Mouse (Mus musculus): ENCODE results near the gene Gm49320. TPM values are rescaled to one million over a fixed set of nuclear protein-coding genes. Genes with fewer than 3 reads are reported as not detected.

Gm49320 gene
- polyA plus RNA-seq, 1 experiment from 2014 or later: 0.68 TPM

GRCm38 (mm10) chr8:4216791-4217621, 21.7 kb upstream of the Gm49320 start, which contains the start of gene Prr36:
Prr36 (minus strand) TSS chr8:4217459.
- WGBS: under 1% methylated on average over 44 of the region's 44 CpGs
- H3K4me1 ChIP-seq (ENCODE audit: control insufficient read depth, insufficient read depth, low read length): peaks cover 9% of the 10 kb centered on the region; the same call in 1 of the 2 replicates
- no peak within 1 kb of the TSS for H3K27ac ChIP-seq (replicated peaks; ENCODE audit: low read depth, low read length)
- H3K36me3 ChIP-seq (ENCODE audit: control insufficient read depth, insufficient read depth, low read length): no peaks in the 10 kb centered on the region
- peak within 1 kb of the TSS; percentile 59 for H3K9ac ChIP-seq (ENCODE audit: low read length)
- ATAC-seq (ENCODE audit: insufficient number of reproducible peaks, low FRiP score, low TSS enrichment, low read depth): peak; percentile 35; the same call in 1 of the 2 replicates
- H3K4me2 ChIP-seq (ENCODE audit: low read depth, severe bottlenecking): peak within 1 kb of the TSS; percentile 93
- no peaks in the 10 kb centered on the region; the same call in 1 of the 2 replicates for H3K9me3 ChIP-seq (ENCODE audit: control insufficient read depth, low read length)
- peaks cover 35% of the 10 kb centered on the region for H3K27me3 ChIP-seq (ENCODE audit: control insufficient read depth, insufficient read depth, low read length)
- peak within 1 kb of the TSS; percentile 43 for H3K4me3 ChIP-seq (ENCODE audit: low read depth, low read length)
- DNase-seq (ENCODE audit: low spot score): peak; percentile 56

GRCm38 (mm10) chr8:4219617-4220016, 19.0 kb upstream of the Gm49320 start:
- WGBS: 90% methylated on average over 3 of the region's 3 CpGs

DNA sequence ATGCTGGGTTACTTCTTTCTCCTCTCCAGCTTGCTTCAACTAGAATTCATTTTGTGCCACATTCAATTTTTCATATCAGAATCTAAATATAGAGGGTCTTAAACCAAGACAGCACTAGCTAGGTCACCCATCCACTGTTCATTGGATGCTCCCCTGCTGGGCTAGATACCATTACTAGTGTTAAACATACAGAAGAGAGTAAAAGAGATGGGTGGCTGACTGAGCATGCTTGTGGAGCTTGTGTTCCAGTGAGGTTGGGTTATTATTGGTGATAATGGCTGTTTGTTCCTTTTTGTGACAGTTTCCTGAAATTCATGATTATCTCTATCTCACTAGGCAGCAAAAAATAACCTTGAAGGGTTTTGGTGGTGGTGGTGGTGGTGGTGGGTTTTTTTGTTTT, 16.6 kb upstream of the Gm49320 start:
- Histone ChIP-seq H3K27ac (replicated peaks; ENCODE audit: low read depth, low read length) (no peak overlapping the region), H3K4me1 (ENCODE audit: control insufficient read depth, insufficient read depth, low read length) (peaks cover 6% of the 10 kb centered on the region; the same call in 1 of the 2 replicates), H3K9me3 (ENCODE audit: control insufficient read depth, low read length) (no peaks in the 10 kb centered on the region; the same call in 1 of the 2 replicates), H3K36me3 (ENCODE audit: control insufficient read depth, insufficient read depth, low read length) (no peaks in the 10 kb centered on the region), H3K4me2 (ENCODE audit: low read depth, severe bottlenecking) (no peak overlapping the region), H3K27me3 (ENCODE audit: control insufficient read depth, insufficient read depth, low read length) (peaks cover 20% of the 10 kb centered on the region), H3K4me3 (ENCODE audit: low read depth, low read length) (no peak overlapping the region), H3K9ac (ENCODE audit: low read length) (no peak overlapping the region)
- no peak for DNase-seq (ENCODE audit: low spot score)
- ATAC-seq (ENCODE audit: insufficient number of reproducible peaks, low FRiP score, low TSS enrichment, low read depth): no peak

More at GRCm38 (mm10) chr8:4219617-4220016, 19.0 kb upstream of the Gm49320 start:
- Histone ChIP-seq H3K4me2 (ENCODE audit: low read depth, severe bottlenecking) (no peak overlapping the region), H3K36me3 (ENCODE audit: control insufficient read depth, insufficient read depth, low read length) (no peaks in the 10 kb centered on the region), H3K27me3 (ENCODE audit: control insufficient read depth, insufficient read depth, low read length) (peaks cover 33% of the 10 kb centered on the region), H3K27ac (replicated peaks; ENCODE audit: low read depth, low read length) (no peak overlapping the region), H3K9ac (ENCODE audit: low read length) (no peak overlapping the region), H3K9me3 (ENCODE audit: control insufficient read depth, low read length) (no peaks in the 10 kb centered on the region; the same call in 1 of the 2 replicates), H3K4me3 (ENCODE audit: low read depth, low read length) (no peak overlapping the region), H3K4me1 (ENCODE audit: control insufficient read depth, insufficient read depth, low read length) (peaks cover 7% of the 10 kb centered on the region; the same call in 1 of the 2 replicates)
- no peak for ATAC-seq (ENCODE audit: insufficient number of reproducible peaks, low FRiP score, low TSS enrichment, low read depth)
- DNase-seq (ENCODE audit: low spot score): no peak

- DNase-seq (ENCODE audit: low spot score): no peak
- Histone ChIP-seq H3K27me3 (ENCODE audit: control insufficient read depth, insufficient read depth, low read length) (peaks cover 14% of the 10 kb centered on the region), H3K4me2 (ENCODE audit: low read depth, severe bottlenecking) (peak overlapping the region; percentile 47), H3K9me3 (ENCODE audit: control insufficient read depth, low read length) (no peaks in the 10 kb centered on the region), H3K9ac (ENCODE audit: low read length) (no peak overlapping the region), H3K36me3 (ENCODE audit: control insufficient read depth, insufficient read depth, low read length) (no peaks in the 10 kb centered on the region), H3K4me3 (ENCODE audit: low read depth, low read length) (peak overlapping the region; percentile 19), H3K4me1 (ENCODE audit: control insufficient read depth, insufficient read depth, low read length) (0 out of 2 replicates have a peak, but pooled peaks cover 3% of the 10 kb centered on the region), H3K27ac (replicated peaks; ENCODE audit: low read depth, low read length) (no peak overlapping the region)
- WGBS: 11% methylated on average over 4 of the region's 4 CpGs
- ATAC-seq (ENCODE audit: insufficient number of reproducible peaks, low FRiP score, low TSS enrichment, low read depth): 0 out of 2 replicates have a peak, but pooled peaks have one; percentile 26
These were observed 12.3 kb upstream of the Gm49320 start for GRCm38 (mm10) chr8:4226323-4226722.

- 0 out of 2 replicates have a peak, but pooled peaks cover 3% of the 10 kb centered on the region for H3K4me1 ChIP-seq (ENCODE audit: control insufficient read depth, insufficient read depth, low read length)
- H3K36me3 ChIP-seq (ENCODE audit: control insufficient read depth, insufficient read depth, low read length): no peaks in the 10 kb centered on the region
- ATAC-seq (ENCODE audit: insufficient number of reproducible peaks, low FRiP score, low TSS enrichment, low read depth) (0 out of 2 replicates have a peak, but pooled peaks have one; percentile 39), DNase-seq (ENCODE audit: low spot score) (no peak)
- no peaks in the 10 kb centered on the region for H3K9me3 ChIP-seq (ENCODE audit: control insufficient read depth, low read length)
- peak within 1 kb of the TSS; percentile 47 for H3K4me2 ChIP-seq (ENCODE audit: low read depth, severe bottlenecking)
- peaks cover 14% of the 10 kb centered on the region for H3K27me3 ChIP-seq (ENCODE audit: control insufficient read depth, insufficient read depth, low read length)
- H3K4me3 ChIP-seq (ENCODE audit: low read depth, low read length): peak within 1 kb of the TSS; percentile 19
- H3K27ac ChIP-seq (replicated peaks; ENCODE audit: low read depth, low read length): no peak within 1 kb of the TSS
- 0 out of 2 replicates have a peak within 1 kb of the TSS, but pooled peaks have one; percentile 7 for H3K9ac ChIP-seq (ENCODE audit: low read length)
- 4% methylated on average over 33 of the region's 33 CpGs for WGBS
These were observed 11.8 kb upstream of the Gm49320 start, which contains the start of gene Lrrc8e for GRCm38 (mm10) chr8:4226739-4227347. Lrrc8e (plus strand) TSS chr8:4226827.

DNA sequence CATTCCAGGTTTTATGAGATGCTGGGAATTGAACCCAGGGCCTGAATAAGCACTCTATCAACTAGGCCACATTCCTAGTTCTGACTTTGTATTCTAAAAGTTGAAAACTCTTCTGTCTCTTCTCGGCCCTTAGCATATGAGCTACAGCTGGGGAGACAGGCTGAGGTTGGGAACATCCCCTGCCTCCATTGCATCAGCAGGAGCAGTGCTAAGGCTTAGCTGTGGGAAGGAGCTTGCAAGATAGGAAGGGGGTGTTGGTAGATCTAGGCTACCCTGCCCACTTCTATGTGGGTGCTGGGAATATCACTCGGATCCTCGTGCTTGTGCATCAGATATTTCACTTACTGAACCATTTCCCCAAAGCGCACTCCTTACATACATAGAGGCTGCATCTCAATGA, 10.7 kb upstream of the Gm49320 start:
- WGBS: 89% methylated on average over 4 of the region's 4 CpGs

DNA sequence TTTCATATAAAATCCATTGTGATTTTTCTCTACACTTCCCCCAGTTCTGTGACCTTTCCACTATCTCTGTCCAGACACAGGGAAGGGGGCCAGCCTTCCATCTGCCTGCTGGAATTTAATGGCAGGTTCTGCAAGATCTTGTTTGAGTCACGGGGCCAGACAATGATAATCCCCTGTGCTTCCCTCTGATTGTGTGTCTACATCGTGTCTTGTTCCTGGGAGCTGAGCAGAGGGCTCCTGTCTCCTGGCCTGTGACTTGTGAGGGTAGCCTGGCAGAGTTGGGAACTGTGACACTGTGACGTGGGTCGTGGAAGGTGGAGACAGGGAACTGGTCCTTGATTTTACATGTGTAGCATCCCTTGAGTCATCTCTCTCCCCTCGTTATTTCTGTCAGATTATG, 8.9 kb upstream of the Gm49320 start:
- H3K27ac ChIP-seq (replicated peaks; ENCODE audit: low read depth, low read length): no peak overlapping the region
- ATAC-seq (ENCODE audit: insufficient number of reproducible peaks, low FRiP score, low TSS enrichment, low read depth) (no peak), DNase-seq (ENCODE audit: low spot score) (no peak)
- H3K9ac ChIP-seq (ENCODE audit: low read length): no peak overlapping the region
- H3K4me1 ChIP-seq (ENCODE audit: control insufficient read depth, insufficient read depth, low read length): 0 out of 2 replicates have a peak, but pooled peaks cover 3% of the 10 kb centered on the region
- H3K4me3 ChIP-seq (ENCODE audit: low read depth, low read length): no peak overlapping the region
- WGBS: 76% methylated on average over 5 of the region's 5 CpGs
- H3K36me3 ChIP-seq (ENCODE audit: control insufficient read depth, insufficient read depth, low read length): no peaks in the 10 kb centered on the region
- H3K9me3 ChIP-seq (ENCODE audit: control insufficient read depth, low read length): no peaks in the 10 kb centered on the region
- no peak overlapping the region for H3K4me2 ChIP-seq (ENCODE audit: low read depth, severe bottlenecking)
- peaks cover 14% of the 10 kb centered on the region for H3K27me3 ChIP-seq (ENCODE audit: control insufficient read depth, insufficient read depth, low read length)

More for the DNA sequence above, 10.7 kb upstream of the Gm49320 start:
- DNase-seq (ENCODE audit: low spot score) (no peak), ATAC-seq (ENCODE audit: insufficient number of reproducible peaks, low FRiP score, low TSS enrichment, low read depth) (no peak)
- Histone ChIP-seq H3K27ac (replicated peaks; ENCODE audit: low read depth, low read length) (no peak overlapping the region), H3K9me3 (ENCODE audit: control insufficient read depth, low read length) (no peaks in the 10 kb centered on the region), H3K4me1 (ENCODE audit: control insufficient read depth, insufficient read depth, low read length) (0 out of 2 replicates have a peak, but pooled peaks cover 3% of the 10 kb centered on the region), H3K36me3 (ENCODE audit: control insufficient read depth, insufficient read depth, low read length) (no peaks in the 10 kb centered on the region), H3K4me3 (ENCODE audit: low read depth, low read length) (no peak overlapping the region), H3K9ac (ENCODE audit: low read length) (no peak overlapping the region), H3K27me3 (ENCODE audit: control insufficient read depth, insufficient read depth, low read length) (peaks cover 14% of the 10 kb centered on the region), H3K4me2 (ENCODE audit: low read depth, severe bottlenecking) (no peak overlapping the region)

GRCm38 (mm10) chr8:4230612-4231351, 7.9 kb upstream of the Gm49320 start:
- Histone ChIP-seq H3K27ac (replicated peaks; ENCODE audit: low read depth, low read length) (no peak overlapping the region), H3K9ac (ENCODE audit: low read length) (no peak overlapping the region), H3K4me2 (ENCODE audit: low read depth, severe bottlenecking) (no peak overlapping the region), H3K9me3 (ENCODE audit: control insufficient read depth, low read length) (no peaks in the 10 kb centered on the region), H3K4me1 (ENCODE audit: control insufficient read depth, insufficient read depth, low read length) (0 out of 2 replicates have a peak, but pooled peaks cover 3% of the 10 kb centered on the region), H3K27me3 (ENCODE audit: control insufficient read depth, insufficient read depth, low read length) (peaks cover 14% of the 10 kb centered on the region), H3K4me3 (ENCODE audit: low read depth, low read length) (no peak overlapping the region), H3K36me3 (ENCODE audit: control insufficient read depth, insufficient read depth, low read length) (no peaks in the 10 kb centered on the region)
- DNase-seq (ENCODE audit: low spot score) (no peak), ATAC-seq (ENCODE audit: insufficient number of reproducible peaks, low FRiP score, low TSS enrichment, low read depth) (no peak)
- 58% methylated on average over 10 of the region's 10 CpGs for WGBS
